Mouse (Mus musculus) stomach, embryonic 14.5 days (tissue): ENCODE data around the gene Atp2b1. TPM values are rescaled to one million over a fixed set of nuclear protein-coding genes. Genes with fewer than 3 reads are reported as not detected.

Experiments used
- ATAC-seq: fragments of 200-750 bp; cut with Nextera tagmentation; 2 replicates; pipeline ENCODE4 v1.8.0; 2017; ENCODE audit warnings: low read depth, moderate TSS enrichment; ENCODE audit not compliant: insufficient number of reproducible peaks, insufficient read depth, low FRiP score
- H3K27ac ChIP-seq: fragments of 300-500 bp; sonication (generic); 2 replicates; pipeline ENCODE4 v1.5.1; 2014; ENCODE audit warnings: mild to moderate bottlenecking, low read length, moderate library complexity, mixed read lengths
- H3K27me3 ChIP-seq: fragments of 300-500 bp; sonication (generic); 2 replicates; pipeline ENCODE4 v1.6.1; 2014; ENCODE audit warnings: low read length, control low read depth, mixed read lengths; ENCODE audit not compliant: control insufficient read depth, insufficient read depth
- H3K36me3 ChIP-seq: fragments of 300-500 bp; sonication (generic); 2 replicates; pipeline ENCODE4 v1.6.1; 2014; ENCODE audit warnings: mild to moderate bottlenecking, control low read depth, low read length, moderate library complexity, mixed read lengths; ENCODE audit not compliant: control insufficient read depth, insufficient read depth
- H3K4me1 ChIP-seq: fragments of 300-500 bp; sonication (generic); 2 replicates; pipeline ENCODE4 v1.6.1; 2014; ENCODE audit warnings: low read length, control low read depth, mixed read lengths; ENCODE audit not compliant: control insufficient read depth, insufficient read depth
- H3K4me2 ChIP-seq: fragments of 300-500 bp; sonication (generic); replicated peaks from 2 replicates; pipeline ENCODE4 v1.6.1; 2014; ENCODE audit warnings: low read depth, low read length, control low read depth
- H3K4me3 ChIP-seq: fragments of 300-500 bp; sonication (generic); 2 replicates; pipeline ENCODE4 v1.5.1; 2014; ENCODE audit warnings: low read depth, low read length, control low read depth
- H3K9ac ChIP-seq: fragments of 300-500 bp; sonication (generic); replicated peaks from 2 replicates; pipeline ENCODE4 v1.6.1; 2014; ENCODE audit warnings: low read depth, mild to moderate bottlenecking, control low read depth, low read length, moderate library complexity, mixed read lengths
- H3K9me3 ChIP-seq: fragments of 300-500 bp; sonication (generic); 2 replicates; pipeline ENCODE4 v1.6.1; 2016; ENCODE audit warnings: low read depth, low read length, control low read depth; ENCODE audit not compliant: control insufficient read depth
- WGBS: fragments of 180-500 bp; shearing (Covaris S2); extraction: QIAGEN DNeasy Blood & Tissue Kit; methylation state at CpG from one replicate; pipeline ENCODE4 v1.1.7; 2014; 5-methylcytosine and 5-hydroxymethylcytosine counted together
- polyA plus RNA-seq: library from polyadenylated mRNA; unstranded; fragments of >200 nt; fragmentation: Nextera tagmentation; extraction: Ambion mirVana; gene quantifications from 2 replicates; pipeline ENCODE4 v1.2.1, GENCODE M21; 2014

Atp2b1 gene
- polyA plus RNA-seq, 1 experiment from 2014 or later: 149 TPM

DNA sequence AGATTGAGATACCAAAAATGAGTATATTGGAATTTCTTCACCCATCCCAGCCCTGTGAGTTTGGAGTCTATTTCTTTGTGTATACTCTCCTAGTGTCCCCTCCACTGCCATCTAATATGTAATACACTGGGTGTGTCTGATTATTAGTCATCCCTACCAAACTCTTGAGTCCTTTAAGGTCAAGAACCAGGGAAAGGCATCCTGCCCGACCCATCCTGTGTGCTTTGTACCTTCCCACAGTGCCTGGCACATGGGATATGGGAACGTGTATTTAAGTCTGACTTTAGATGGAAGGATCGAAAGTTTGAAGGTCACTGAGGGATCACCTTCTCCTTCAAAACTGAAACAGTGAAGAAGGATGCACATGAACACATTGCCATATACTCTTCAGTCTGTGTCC lies 60.4 kb downstream of the Atp2b1 start:
- Histone ChIP-seq H3K9ac (no peak overlapping the region), H3K4me2 (no peak overlapping the region), H3K4me1 (peaks cover 18% of the 10 kb centered on the region; the same call in 1 of the 2 replicates), H3K27ac (no peak overlapping the region), H3K4me3 (no peak overlapping the region), H3K27me3 (no peaks in the 10 kb centered on the region), H3K36me3 (no peaks in the 10 kb centered on the region), H3K9me3 (no peaks in the 10 kb centered on the region)
- no peak for ATAC-seq
- 79% methylated on average over 3 of the region's 3 CpGs for WGBS

- WGBS: 80% methylated on average over 6 of the region's 6 CpGs
- H3K27me3 ChIP-seq: no peaks in the 10 kb centered on the region
- H3K4me1 ChIP-seq: peaks cover 18% of the 10 kb centered on the region; the same call in 1 of the 2 replicates
- H3K9me3 ChIP-seq: no peaks in the 10 kb centered on the region
- H3K27ac ChIP-seq: no peak overlapping the region
- no peak overlapping the region for H3K9ac ChIP-seq
- no peak overlapping the region for H3K4me3 ChIP-seq
- no peaks in the 10 kb centered on the region for H3K36me3 ChIP-seq
- ATAC-seq: no peak
- H3K4me2 ChIP-seq: no peak overlapping the region
Measured at GRCm38 (mm10) chr10:98975611-98976010, 61.4 kb downstream of the Atp2b1 start.

- no peaks in the 10 kb centered on the region for H3K36me3 ChIP-seq
- H3K4me3 ChIP-seq: no peak overlapping the region
- H3K27ac ChIP-seq: no peak overlapping the region
- no peak overlapping the region for H3K9ac ChIP-seq
- H3K27me3 ChIP-seq: no peaks in the 10 kb centered on the region
- no peaks in the 10 kb centered on the region for H3K9me3 ChIP-seq
- WGBS: 47% methylated on average over 6 of the region's 6 CpGs
- no peak; the same call in 1 of the 2 replicates for ATAC-seq
- H3K4me2 ChIP-seq: no peak overlapping the region
- peaks cover 18% of the 10 kb centered on the region; the same call in 1 of the 2 replicates for H3K4me1 ChIP-seq
Measured at GRCm38 (mm10) chr10:98976877-98977494, 62.8 kb downstream of the Atp2b1 start.

DNA sequence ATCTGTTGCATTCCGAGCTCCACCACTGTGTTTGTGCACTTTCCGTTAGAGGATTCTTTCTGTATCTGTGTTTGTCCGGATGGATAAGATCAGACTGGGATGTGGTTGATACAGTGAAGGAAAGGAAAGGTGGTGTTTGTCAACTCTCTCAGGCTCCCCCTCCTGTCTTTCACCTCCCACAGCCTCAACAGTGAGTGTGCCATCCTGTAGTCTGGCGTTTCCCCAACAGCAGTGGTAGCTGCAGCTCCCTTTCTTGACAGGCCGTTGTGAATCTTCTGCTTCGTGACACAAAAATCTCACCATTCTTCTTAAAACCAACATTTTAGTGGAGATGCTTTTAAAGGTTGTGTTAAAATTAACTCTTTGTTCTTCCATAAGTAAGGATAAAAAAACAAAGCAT lies 64.6 kb downstream of the Atp2b1 start:
- no peak overlapping the region for H3K9ac ChIP-seq
- WGBS: 54% methylated on average over 6 of the region's 6 CpGs
- no peak overlapping the region for H3K4me2 ChIP-seq
- H3K36me3 ChIP-seq: no peaks in the 10 kb centered on the region
- H3K27ac ChIP-seq: no peak overlapping the region
- H3K4me3 ChIP-seq: no peak overlapping the region
- H3K27me3 ChIP-seq: no peaks in the 10 kb centered on the region
- no peaks in the 10 kb centered on the region for H3K9me3 ChIP-seq
- H3K4me1 ChIP-seq: peaks cover 18% of the 10 kb centered on the region; the same call in 1 of the 2 replicates
- ATAC-seq: no peak

GRCm38 (mm10) chr10:98979296-98979695 lies 65.1 kb downstream of the Atp2b1 start:
- Histone ChIP-seq H3K4me2 (no peak overlapping the region), H3K27me3 (no peaks in the 10 kb centered on the region), H3K9me3 (no peaks in the 10 kb centered on the region), H3K9ac (no peak overlapping the region), H3K4me1 (peaks cover 18% of the 10 kb centered on the region; the same call in 1 of the 2 replicates), H3K4me3 (no peak overlapping the region), H3K27ac (no peak overlapping the region), H3K36me3 (no peaks in the 10 kb centered on the region)
- no peak for ATAC-seq
- 50% methylated on average over 7 of the region's 7 CpGs for WGBS

DNA sequence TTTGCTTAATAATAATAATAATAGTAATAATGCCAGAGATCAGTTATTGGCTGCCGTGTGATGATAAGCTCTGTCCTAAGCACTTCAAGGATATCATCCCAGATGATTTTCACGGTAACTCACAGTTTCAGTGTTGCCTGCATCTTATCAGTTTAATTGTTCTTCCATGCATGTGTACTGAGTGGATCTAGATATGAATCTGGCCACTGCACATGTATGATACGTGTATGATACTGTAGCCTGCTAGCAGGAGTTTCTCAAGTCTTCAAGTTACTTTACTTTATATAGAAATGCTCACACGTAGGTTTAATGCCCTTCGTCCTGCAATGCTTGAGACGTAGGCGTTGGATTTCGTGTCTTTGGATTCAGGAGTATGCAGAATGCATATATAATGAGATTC lies 65.7 kb downstream of the Atp2b1 start:
- no peak overlapping the region for H3K9ac ChIP-seq
- no peaks in the 10 kb centered on the region for H3K27me3 ChIP-seq
- H3K4me1 ChIP-seq: peaks cover 18% of the 10 kb centered on the region; the same call in 1 of the 2 replicates
- no peak overlapping the region for H3K4me2 ChIP-seq
- H3K36me3 ChIP-seq: 0 out of 2 replicates have a peak, but pooled peaks cover 4% of the 10 kb centered on the region
- no peak overlapping the region for H3K27ac ChIP-seq
- no peak for ATAC-seq
- 85% methylated on average over 8 of the region's 8 CpGs for WGBS
- H3K4me3 ChIP-seq: no peak overlapping the region
- H3K9me3 ChIP-seq: no peaks in the 10 kb centered on the region

- WGBS: 78% methylated on average over 3 of the region's 3 CpGs
- Histone ChIP-seq H3K4me3 (no peak overlapping the region), H3K4me1 (no peaks in the 10 kb centered on the region), H3K27me3 (no peaks in the 10 kb centered on the region), H3K27ac (no peak overlapping the region), H3K9ac (no peak overlapping the region), H3K36me3 (peaks cover 44% of the 10 kb centered on the region), H3K9me3 (no peaks in the 10 kb centered on the region), H3K4me2 (no peak overlapping the region)
- no peak for ATAC-seq
Measured at GRCm38 (mm10) chr10:98991964-98992363, 77.8 kb downstream of the Atp2b1 start.

DNA sequence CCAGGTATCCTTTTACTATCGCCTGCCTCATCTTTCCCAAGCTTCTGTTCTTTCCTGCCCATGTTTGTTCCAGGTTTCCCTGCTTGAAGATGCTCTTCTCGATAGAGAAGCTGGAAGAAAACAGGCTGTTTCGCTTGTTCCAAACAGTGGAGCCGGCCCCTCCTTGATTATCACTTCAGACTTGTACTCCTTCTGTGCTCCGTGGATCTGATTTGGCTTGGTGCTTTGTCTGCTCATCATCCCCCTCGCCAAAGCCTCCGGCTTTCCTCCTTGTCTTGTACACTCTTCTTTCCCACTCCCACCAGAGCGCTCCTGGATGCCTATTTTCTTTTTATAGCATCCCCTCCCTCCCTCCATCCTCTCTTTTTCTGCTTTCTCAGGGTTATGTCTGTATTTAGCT lies 79.0 kb downstream of the Atp2b1 start:
- Histone ChIP-seq H3K9ac (no peak overlapping the region), H3K36me3 (peaks cover 46% of the 10 kb centered on the region), H3K4me1 (no peaks in the 10 kb centered on the region), H3K27me3 (no peaks in the 10 kb centered on the region), H3K4me3 (no peak overlapping the region), H3K9me3 (no peaks in the 10 kb centered on the region), H3K4me2 (no peak overlapping the region), H3K27ac (no peak overlapping the region)
- no peak for ATAC-seq
- 94% methylated on average over 8 of the region's 8 CpGs for WGBS
